Mouse (Mus musculus) kidney, embryonic 14.5 days (tissue): ENCODE data around the gene Gorab. TPM values are rescaled to one million over a fixed set of nuclear protein-coding genes. Genes with fewer than 3 reads are reported as not detected.

Experiments
- ATAC-seq: fragments of 200-750 bp; cut with Nextera tagmentation; 2 replicates; pipeline ENCODE4 v1.8.0; 2017; ENCODE audit warnings: moderate number of reproducible peaks, mild to moderate bottlenecking, moderate TSS enrichment, moderate library complexity; ENCODE audit not compliant: low FRiP score, low TSS enrichment
- H3K27ac ChIP-seq: fragments of 300-500 bp; sonication (generic); 2 replicates; pipeline ENCODE4 v1.5.1; 2014; ENCODE audit warnings: low read depth, mild to moderate bottlenecking, low read length, moderate library complexity, mixed read lengths
- H3K27me3 ChIP-seq: fragments of 300-500 bp; sonication (generic); 2 replicates; pipeline ENCODE4 v1.6.1; 2014; ENCODE audit warnings: mild to moderate bottlenecking, low read length; ENCODE audit not compliant: control insufficient read depth, insufficient read depth
- H3K36me3 ChIP-seq: fragments of 300-500 bp; sonication (generic); 2 replicates; pipeline ENCODE4 v1.6.1; 2014; ENCODE audit warnings: low read length, mixed read lengths; ENCODE audit not compliant: control insufficient read depth, insufficient read depth
- H3K4me1 ChIP-seq: fragments of 300-500 bp; sonication (generic); 2 replicates; pipeline ENCODE4 v1.6.1; 2014; ENCODE audit warnings: low read length, mixed read lengths; ENCODE audit not compliant: control insufficient read depth, insufficient read depth
- H3K4me2 ChIP-seq: fragments of 300-500 bp; sonication (generic); replicated peaks from 2 replicates; pipeline ENCODE4 v1.6.1; 2014; ENCODE audit warnings: low read depth, mild to moderate bottlenecking, low read length
- H3K4me3 ChIP-seq: fragments of 300-500 bp; sonication (generic); 2 replicates; pipeline ENCODE4 v1.5.1; 2014; ENCODE audit warnings: mild to moderate bottlenecking, low read length
- H3K9ac ChIP-seq: fragments of 300-500 bp; sonication (generic); 2 replicates; pipeline ENCODE4 v1.6.1; 2014; ENCODE audit warnings: low read depth, mild to moderate bottlenecking, low read length, moderate library complexity
- H3K9me3 ChIP-seq: fragments of 300-500 bp; sonication (generic); 2 replicates; pipeline ENCODE4 v1.6.1; 2016; ENCODE audit warnings: low read length; ENCODE audit not compliant: control insufficient read depth
- WGBS: fragments of 180-500 bp; shearing (Covaris S2); extraction: QIAGEN DNeasy Blood & Tissue Kit; methylation state at CpG from one replicate; pipeline ENCODE4 v1.1.7; 2014; 5-methylcytosine and 5-hydroxymethylcytosine counted together
- polyA plus RNA-seq: library from polyadenylated mRNA; unstranded; fragments of >200 nt; fragmentation: Nextera tagmentation; extraction: Ambion mirVana; gene quantifications from 2 replicates; pipeline ENCODE4 v1.2.1, GENCODE M21; 2014

The Gorab gene
- polyA plus RNA-seq, 1 experiment from 2014 or later, result 23.2 TPM

- Histone ChIP-seq H3K4me2 (no peak overlapping the region), H3K27ac (no peak overlapping the region), H3K36me3 (peaks cover 27% of the 10 kb centered on the region), H3K4me1 (no peaks in the 10 kb centered on the region), H3K9ac (no peak overlapping the region), H3K27me3 (no peaks in the 10 kb centered on the region), H3K9me3 (no peaks in the 10 kb centered on the region), H3K4me3 (no peak overlapping the region)
- 82% methylated on average over 9 of the region's 9 CpGs for WGBS
- ATAC-seq, result no peak
These were observed 17.3 kb downstream of the Gorab start for GRCm38 (mm10) chr1:163386196-163386595.

GRCm38 (mm10) chr1:163383442-163384027, 19.9 kb downstream of the Gorab start:
- Histone ChIP-seq H3K36me3 (peaks cover 21% of the 10 kb centered on the region), H3K9ac (no peak overlapping the region), H3K9me3 (no peaks in the 10 kb centered on the region), H3K4me2 (no peak overlapping the region), H3K27me3 (no peaks in the 10 kb centered on the region), H3K4me3 (no peak overlapping the region), H3K4me1 (no peaks in the 10 kb centered on the region), H3K27ac (no peak overlapping the region)
- 45% methylated on average over 5 of the region's 5 CpGs for WGBS
- ATAC-seq, result no peak

- 85% methylated on average over 10 of the region's 10 CpGs for WGBS
These were observed 21.3 kb downstream of the Gorab start for GRCm38 (mm10) chr1:163382048-163382719.

GRCm38 (mm10) chr1:163380591-163380990, 22.9 kb downstream of the Gorab start:
- no peak overlapping the region for H3K27ac ChIP-seq
- no peak overlapping the region for H3K9ac ChIP-seq
- peaks cover 8% of the 10 kb centered on the region; the same call in 1 of the 2 replicates for H3K36me3 ChIP-seq
- H3K9me3 ChIP-seq, result no peaks in the 10 kb centered on the region
- H3K4me2 ChIP-seq, result no peak overlapping the region
- no peak for ATAC-seq
- H3K4me1 ChIP-seq, result no peaks in the 10 kb centered on the region
- H3K27me3 ChIP-seq, result no peaks in the 10 kb centered on the region
- H3K4me3 ChIP-seq, result no peak overlapping the region
- WGBS, result 63% methylated on average over 1 of the region's 1 CpGs

More at GRCm38 (mm10) chr1:163382048-163382719, 21.3 kb downstream of the Gorab start:
- Histone ChIP-seq H3K4me1 (no peaks in the 10 kb centered on the region), H3K9ac (no peak overlapping the region), H3K4me3 (no peak overlapping the region), H3K4me2 (no peak overlapping the region), H3K27me3 (no peaks in the 10 kb centered on the region), H3K36me3 (peaks cover 17% of the 10 kb centered on the region), H3K27ac (no peak overlapping the region), H3K9me3 (no peaks in the 10 kb centered on the region)
- ATAC-seq, result no peak

GRCm38 (mm10) chr1:163380072-163380471, 23.4 kb downstream of the Gorab start:
- Histone ChIP-seq H3K36me3 (peaks cover 3% of the 10 kb centered on the region; the same call in 1 of the 2 replicates), H3K4me2 (no peak overlapping the region), H3K9me3 (no peaks in the 10 kb centered on the region), H3K27me3 (no peaks in the 10 kb centered on the region), H3K4me3 (no peak overlapping the region), H3K27ac (no peak overlapping the region), H3K9ac (no peak overlapping the region), H3K4me1 (no peaks in the 10 kb centered on the region)
- WGBS, result 49% methylated on average over 4 of the region's 4 CpGs
- ATAC-seq, result no peak

- no peak overlapping the region for H3K4me2 ChIP-seq
- H3K4me3 ChIP-seq, result no peak overlapping the region
- WGBS, result 47% methylated on average over 6 of the region's 6 CpGs
- no peaks in the 10 kb centered on the region for H3K4me1 ChIP-seq
- no peaks in the 10 kb centered on the region for H3K36me3 ChIP-seq
- H3K9ac ChIP-seq, result no peak overlapping the region
- ATAC-seq, result no peak
- H3K27ac ChIP-seq, result no peak overlapping the region
- H3K9me3 ChIP-seq, result no peaks in the 10 kb centered on the region
- no peaks in the 10 kb centered on the region for H3K27me3 ChIP-seq
These were observed 25.5 kb downstream of the Gorab start for GRCm38 (mm10) chr1:163377924-163378323.

- H3K9ac ChIP-seq, result no peak overlapping the region
- H3K27ac ChIP-seq, result no peak overlapping the region
- 65% methylated on average over 6 of the region's 6 CpGs for WGBS
- no peaks in the 10 kb centered on the region for H3K36me3 ChIP-seq
- no peaks in the 10 kb centered on the region for H3K27me3 ChIP-seq
- no peak overlapping the region for H3K4me3 ChIP-seq
- no peaks in the 10 kb centered on the region for H3K4me1 ChIP-seq
- ATAC-seq, result no peak
- H3K4me2 ChIP-seq, result no peak overlapping the region
- no peaks in the 10 kb centered on the region for H3K9me3 ChIP-seq
These were observed 26.5 kb downstream of the Gorab start for GRCm38 (mm10) chr1:163376818-163377581.

GRCm38 (mm10) chr1:163374455-163374854, 29.0 kb downstream of the Gorab start:
- Histone ChIP-seq H3K4me3 (no peak overlapping the region), H3K27ac (no peak overlapping the region), H3K9ac (no peak overlapping the region), H3K27me3 (no peaks in the 10 kb centered on the region), H3K4me2 (no peak overlapping the region), H3K36me3 (no peaks in the 10 kb centered on the region), H3K9me3 (no peaks in the 10 kb centered on the region), H3K4me1 (no peaks in the 10 kb centered on the region)
- ATAC-seq, result no peak
- 9% methylated on average over 5 of the region's 5 CpGs for WGBS

- H3K9me3 ChIP-seq, result no peaks in the 10 kb centered on the region
- H3K27me3 ChIP-seq, result no peaks in the 10 kb centered on the region
- no peak overlapping the region for H3K4me2 ChIP-seq
- no peak overlapping the region for H3K27ac ChIP-seq
- 80% methylated on average over 8 of the region's 8 CpGs for WGBS
- ATAC-seq, result no peak
- no peaks in the 10 kb centered on the region for H3K4me1 ChIP-seq
- H3K4me3 ChIP-seq, result no peak overlapping the region
- no peak overlapping the region for H3K9ac ChIP-seq
- H3K36me3 ChIP-seq, result no peaks in the 10 kb centered on the region
These were observed 41.3 kb downstream of the Gorab start for GRCm38 (mm10) chr1:163362202-163362601.
